Mouse (Mus musculus): ENCODE results near the gene Sema3c. TPM values are rescaled to one million over a fixed set of nuclear protein-coding genes. Genes with fewer than 3 reads are reported as not detected.

The Sema3c gene
- polyA plus RNA-seq, 1 experiment from 2014 or later = 9.2 TPM

- no peak overlapping the region for H3K27ac ChIP-seq
- no peak overlapping the region for H3K4me3 ChIP-seq (replicated peaks)
- no peaks in the 10 kb centered on the region for H3K27me3 ChIP-seq
- no peaks in the 10 kb centered on the region for H3K4me1 ChIP-seq (replicated peaks)
- no peak overlapping the region for H3K4me2 ChIP-seq (replicated peaks)
- H3K9ac ChIP-seq (replicated peaks) = no peak overlapping the region
- no peaks in the 10 kb centered on the region for H3K9me3 ChIP-seq
- no peaks in the 10 kb centered on the region for H3K36me3 ChIP-seq
- ATAC-seq = no peak
- 66% methylated on average over 3 of the region's 3 CpGs for WGBS
Observed at GRCm38 (mm10) chr5:17739805-17740204, 165.7 kb downstream of the Sema3c start.

- no peak overlapping the region for H3K9ac ChIP-seq (replicated peaks)
- ATAC-seq = no peak
- H3K4me3 ChIP-seq (replicated peaks) = no peak overlapping the region
- no peak overlapping the region for H3K4me2 ChIP-seq (replicated peaks)
- no peak overlapping the region for H3K27ac ChIP-seq
- H3K9me3 ChIP-seq = no peaks in the 10 kb centered on the region
- H3K27me3 ChIP-seq = no peaks in the 10 kb centered on the region
- no peaks in the 10 kb centered on the region for H3K4me1 ChIP-seq (replicated peaks)
- no peaks in the 10 kb centered on the region for H3K36me3 ChIP-seq
Observed at GRCm38 (mm10) chr5:17746520-17746919, 172.4 kb downstream of the Sema3c start.

DNA sequence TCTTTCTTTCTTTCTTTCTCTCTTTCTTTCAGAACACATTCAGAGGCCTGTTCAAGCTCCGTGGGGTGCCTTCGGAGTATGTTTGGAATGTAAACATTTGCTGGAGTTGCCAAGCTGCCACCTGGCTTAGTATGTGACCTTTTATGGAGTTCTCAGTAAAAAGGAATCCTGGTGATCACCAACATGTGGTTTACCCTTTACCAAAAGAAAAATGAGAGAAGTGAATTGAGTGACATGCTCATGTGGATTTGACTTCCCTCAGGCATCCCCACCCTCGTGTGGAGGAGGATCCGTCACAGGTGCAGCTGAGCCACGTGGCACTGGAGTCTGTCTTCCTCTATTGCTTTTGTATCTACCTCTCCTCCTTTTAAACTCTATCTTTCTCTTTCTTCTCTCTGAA lies 173.1 kb downstream of the Sema3c start:
- Histone ChIP-seq H3K9ac (replicated peaks) (no peak overlapping the region), H3K36me3 (no peaks in the 10 kb centered on the region), H3K27me3 (no peaks in the 10 kb centered on the region), H3K4me2 (replicated peaks) (no peak overlapping the region), H3K9me3 (no peaks in the 10 kb centered on the region), H3K4me1 (replicated peaks) (no peaks in the 10 kb centered on the region), H3K4me3 (replicated peaks) (no peak overlapping the region), H3K27ac (no peak overlapping the region)
- WGBS = 37% methylated on average over 5 of the region's 5 CpGs
- ATAC-seq = no peak

DNA sequence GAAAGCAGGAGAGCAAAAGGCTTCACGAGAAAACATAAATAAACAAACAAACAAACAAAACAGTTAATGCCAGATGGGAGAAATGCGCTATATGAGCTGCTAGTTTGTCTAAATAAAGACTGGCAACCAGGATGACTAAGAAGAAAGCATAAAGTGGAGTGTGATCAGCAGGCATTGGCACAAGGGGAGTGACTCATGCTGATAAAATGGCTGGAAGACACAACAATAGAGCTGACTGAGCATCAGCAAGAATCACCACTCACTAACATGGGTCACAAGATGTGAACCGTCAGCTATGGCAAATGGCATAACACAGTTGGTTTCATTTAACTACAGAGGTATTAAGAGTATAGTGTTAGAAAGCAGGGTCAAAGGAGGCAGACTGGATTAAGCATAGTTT lies 174.2 kb downstream of the Sema3c start:
- Histone ChIP-seq H3K27me3 (no peaks in the 10 kb centered on the region), H3K4me1 (replicated peaks) (no peaks in the 10 kb centered on the region), H3K4me3 (replicated peaks) (no peak overlapping the region), H3K4me2 (replicated peaks) (no peak overlapping the region), H3K9me3 (no peaks in the 10 kb centered on the region), H3K9ac (replicated peaks) (no peak overlapping the region), H3K36me3 (no peaks in the 10 kb centered on the region), H3K27ac (no peak overlapping the region)
- ATAC-seq = no peak
- 71% methylated on average over 3 of the region's 3 CpGs for WGBS

DNA sequence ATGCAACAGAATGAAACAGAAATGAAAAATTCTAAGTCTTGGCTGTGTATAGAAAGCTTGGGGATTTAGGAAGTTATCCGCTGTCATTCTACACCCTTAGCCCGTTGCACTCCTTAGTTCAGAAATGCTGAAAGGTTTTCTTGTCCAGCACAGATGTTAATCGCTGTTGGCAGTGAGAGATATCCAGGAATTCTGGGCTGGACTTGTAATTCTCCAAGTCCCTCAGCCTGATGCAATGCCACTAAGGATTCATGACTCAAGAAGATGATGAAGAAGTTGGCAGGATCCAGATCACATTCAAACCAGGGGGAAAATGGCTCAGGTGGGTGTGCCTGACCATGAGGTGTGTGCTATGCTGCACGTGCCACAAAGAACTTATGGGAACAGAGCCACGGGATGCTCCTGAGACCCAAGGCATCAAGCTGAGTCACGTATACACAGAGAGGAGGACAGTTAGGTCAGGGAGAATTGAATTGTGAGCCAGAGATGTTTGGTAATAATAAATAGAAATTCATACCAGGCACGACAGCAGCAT lies 179.5 kb downstream of the Sema3c start:
- Histone ChIP-seq H3K27ac (no peak overlapping the region), H3K4me3 (replicated peaks) (no peak overlapping the region), H3K4me2 (replicated peaks) (no peak overlapping the region), H3K9ac (replicated peaks) (no peak overlapping the region), H3K4me1 (replicated peaks) (no peaks in the 10 kb centered on the region), H3K36me3 (no peaks in the 10 kb centered on the region), H3K27me3 (no peaks in the 10 kb centered on the region), H3K9me3 (no peaks in the 10 kb centered on the region)
- no peak for ATAC-seq
- 87% methylated on average over 7 of the region's 7 CpGs for WGBS

DNA sequence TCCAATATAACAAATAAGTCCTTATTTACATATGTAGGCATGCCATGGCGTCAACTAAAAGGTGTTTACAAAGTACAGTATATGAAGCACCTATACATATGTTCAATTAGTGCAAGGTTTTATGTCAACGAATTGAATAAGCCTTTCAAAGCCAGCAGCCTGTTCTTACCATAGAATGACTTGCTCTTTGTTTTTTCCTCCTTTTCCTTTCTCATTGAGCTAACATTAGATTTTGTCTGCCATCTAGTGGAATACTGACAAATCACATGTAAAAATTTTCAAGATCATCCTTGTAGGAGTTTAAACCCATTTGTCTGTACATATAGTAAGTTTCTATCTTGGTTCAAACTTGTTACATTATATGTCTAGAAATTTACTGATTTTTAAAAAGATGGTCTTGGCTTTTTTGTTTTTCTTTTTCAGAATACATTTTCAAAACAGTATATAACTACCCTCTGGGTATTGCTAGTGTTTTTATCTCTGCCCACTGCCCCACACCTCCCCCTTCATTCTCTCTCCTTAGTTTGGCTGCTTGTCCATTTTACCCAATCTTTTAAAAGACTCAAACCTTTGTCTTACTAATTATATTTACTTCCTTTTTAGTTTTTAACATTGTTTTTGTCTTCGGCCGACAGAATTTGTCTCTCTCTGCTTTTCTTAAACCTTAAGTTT lies 192.1 kb downstream of the Sema3c start:
- Histone ChIP-seq H3K27ac (no peak overlapping the region), H3K36me3 (no peaks in the 10 kb centered on the region), H3K27me3 (no peaks in the 10 kb centered on the region), H3K4me1 (replicated peaks) (no peaks in the 10 kb centered on the region), H3K9ac (replicated peaks) (no peak overlapping the region), H3K9me3 (no peaks in the 10 kb centered on the region), H3K4me3 (replicated peaks) (no peak overlapping the region), H3K4me2 (replicated peaks) (no peak overlapping the region)
- 61% methylated on average over 4 of the region's 4 CpGs for WGBS
- ATAC-seq = peak; percentile 76

GRCm38 (mm10) chr5:17770328-17770727 lies 196.2 kb downstream of the Sema3c start:
- Histone ChIP-seq H3K4me1 (replicated peaks) (no peaks in the 10 kb centered on the region), H3K4me3 (replicated peaks) (no peak overlapping the region), H3K27me3 (no peaks in the 10 kb centered on the region), H3K4me2 (replicated peaks) (no peak overlapping the region), H3K27ac (no peak overlapping the region), H3K9me3 (no peaks in the 10 kb centered on the region), H3K9ac (replicated peaks) (no peak overlapping the region), H3K36me3 (no peaks in the 10 kb centered on the region)
- WGBS = 86% methylated on average over 2 of the region's 2 CpGs
- ATAC-seq = no peak

- no peaks in the 10 kb centered on the region for H3K4me1 ChIP-seq (replicated peaks)
- H3K9ac ChIP-seq (replicated peaks) = no peak overlapping the region
Observed at GRCm38 (mm10) chr5:17776571-17776970, 202.5 kb downstream of the Sema3c start.

More at GRCm38 (mm10) chr5:17776571-17776970, 202.5 kb downstream of the Sema3c start:
- Histone ChIP-seq H3K4me2 (replicated peaks) (no peak overlapping the region), H3K36me3 (no peaks in the 10 kb centered on the region), H3K27ac (no peak overlapping the region), H3K9me3 (no peaks in the 10 kb centered on the region), H3K27me3 (no peaks in the 10 kb centered on the region), H3K4me3 (replicated peaks) (no peak overlapping the region)
- 93% methylated on average over 6 of the region's 6 CpGs for WGBS
- no peak for ATAC-seq

Other genes starting within 250 kb of the Sema3c start
- not detected in 2 replicates for gene Speer4f2, start 201.1 kb upstream of the Sema3c start, polyA plus RNA-seq (2015; fragmentation: Nextera tagmentation; extraction: Ambion mirVana)
- gene Speer4f1, start 98.2 kb upstream of the Sema3c start, polyA plus RNA-seq (2015; fragmentation: Nextera tagmentation; extraction: Ambion mirVana) = not detected in 2 replicates

Data from midbrain, embryonic 13.5 days (tissue).